Mouse (Mus musculus): ENCODE results near the gene Mmp15. TPM values are rescaled to one million over a fixed set of nuclear protein-coding genes. Genes with fewer than 3 reads are reported as not detected.
"Not testable (repeated sequence)": the region's sequence is repeated elsewhere in the genome, so short reads cannot be mapped to it uniquely, and the experiment has no call there.

Mmp15 gene
- polyA plus RNA-seq, 1 experiment from 2014 or later, result 22.1 TPM

GRCm38 (mm10) chr8:95363849-95364248 lies 11.8 kb downstream of the Mmp15 start:
- Histone ChIP-seq H3K9ac (no peak overlapping the region), H3K4me3 (no peak overlapping the region), H3K4me1 (replicated peaks) (peaks cover 22% of the 10 kb centered on the region), H3K9me3 (no peaks in the 10 kb centered on the region), H3K27me3 (no peaks in the 10 kb centered on the region), H3K4me2 (no peak overlapping the region), H3K27ac (replicated peaks) (no peak overlapping the region), H3K36me3 (peaks cover 8% of the 10 kb centered on the region; the same call in 1 of the 2 replicates)
- WGBS, result 99% methylated on average over 2 of the region's 2 CpGs
- ATAC-seq (ENCODE audit: low FRiP score, low read depth), result no peak

- no peak for ATAC-seq (ENCODE audit: low FRiP score, low read depth)
- Histone ChIP-seq H3K9ac (no peak overlapping the region), H3K27ac (replicated peaks) (no peak overlapping the region), H3K36me3 (peaks cover 27% of the 10 kb centered on the region), H3K4me1 (replicated peaks) (no peaks in the 10 kb centered on the region), H3K9me3 (no peaks in the 10 kb centered on the region), H3K4me2 (no peak overlapping the region), H3K27me3 (no peaks in the 10 kb centered on the region), H3K4me3 (no peak overlapping the region)
- WGBS, result 56% methylated on average over 20 of the region's 20 CpGs
These were observed 17.7 kb downstream of the Mmp15 start for GRCm38 (mm10) chr8:95369581-95370326.

GRCm38 (mm10) chr8:95373389-95374002 lies 21.4 kb downstream of the Mmp15 start:
- Histone ChIP-seq H3K4me1 (replicated peaks) (peaks cover 6% of the 10 kb centered on the region; the same call in 1 of the 2 replicates), H3K36me3 (peaks cover 20% of the 10 kb centered on the region), H3K9ac (no peak overlapping the region), H3K9me3 (no peaks in the 10 kb centered on the region), H3K4me2 (no peak overlapping the region), H3K4me3 (no peak overlapping the region), H3K27me3 (no peaks in the 10 kb centered on the region), H3K27ac (replicated peaks) (no peak overlapping the region)
- WGBS, result 90% methylated on average over 12 of the region's 12 CpGs
- ATAC-seq (ENCODE audit: low FRiP score, low read depth), result no peak

GRCm38 (mm10) chr8:95374429-95374828 lies 22.4 kb downstream of the Mmp15 start:
- 80% methylated on average over 3 of the region's 3 CpGs for WGBS
- peaks cover 19% of the 10 kb centered on the region for H3K36me3 ChIP-seq
- no peak overlapping the region for H3K27ac ChIP-seq (replicated peaks)
- no peaks in the 10 kb centered on the region for H3K27me3 ChIP-seq
- no peak for ATAC-seq (ENCODE audit: low FRiP score, low read depth)
- H3K4me3 ChIP-seq, result no peak overlapping the region
- peaks cover 6% of the 10 kb centered on the region; the same call in 1 of the 2 replicates for H3K4me1 ChIP-seq (replicated peaks)
- H3K9ac ChIP-seq, result no peak overlapping the region
- H3K9me3 ChIP-seq, result no peaks in the 10 kb centered on the region
- H3K4me2 ChIP-seq, result no peak overlapping the region

GRCm38 (mm10) chr8:95375374-95375930 lies 23.4 kb downstream of the Mmp15 start:
- no peak overlapping the region for H3K9ac ChIP-seq
- H3K4me1 ChIP-seq (replicated peaks), result peaks cover 6% of the 10 kb centered on the region; the same call in 1 of the 2 replicates
- peaks cover 19% of the 10 kb centered on the region for H3K36me3 ChIP-seq
- 87% methylated on average over 7 of the region's 7 CpGs for WGBS
- H3K9me3 ChIP-seq, result no peaks in the 10 kb centered on the region
- no peaks in the 10 kb centered on the region for H3K27me3 ChIP-seq
- ATAC-seq (ENCODE audit: low FRiP score, low read depth), result 0 out of 2 replicates have a peak, but pooled peaks have one; percentile 35
- H3K4me3 ChIP-seq, result no peak overlapping the region
- 0 out of 2 replicates have a peak overlapping the region, but pooled peaks have one; percentile 25 for H3K27ac ChIP-seq (replicated peaks)
- no peak overlapping the region for H3K4me2 ChIP-seq

GRCm38 (mm10) chr8:95376309-95376999 lies 24.4 kb downstream of the Mmp15 start:
- H3K27me3 ChIP-seq, result no peaks in the 10 kb centered on the region
- no peak overlapping the region for H3K9ac ChIP-seq
- H3K4me2 ChIP-seq, result no peak overlapping the region
- 85% methylated on average over 12 of the region's 12 CpGs for WGBS
- no peak for ATAC-seq (ENCODE audit: low FRiP score, low read depth)
- no peaks in the 10 kb centered on the region for H3K9me3 ChIP-seq
- H3K4me3 ChIP-seq, result no peak overlapping the region
- no peak overlapping the region for H3K27ac ChIP-seq (replicated peaks)
- H3K36me3 ChIP-seq, result peaks cover 12% of the 10 kb centered on the region
- peaks cover 6% of the 10 kb centered on the region; the same call in 1 of the 2 replicates for H3K4me1 ChIP-seq (replicated peaks)

- no peak overlapping the region for H3K4me3 ChIP-seq
- no peak for ATAC-seq (ENCODE audit: low FRiP score, low read depth)
- 81% methylated on average over 4 of the region's 4 CpGs for WGBS
- no peaks in the 10 kb centered on the region for H3K27me3 ChIP-seq
- H3K36me3 ChIP-seq, result peaks cover 7% of the 10 kb centered on the region
- no peak overlapping the region for H3K9ac ChIP-seq
- H3K4me1 ChIP-seq (replicated peaks), result peaks cover 6% of the 10 kb centered on the region; the same call in 1 of the 2 replicates
- no peak overlapping the region for H3K27ac ChIP-seq (replicated peaks)
- H3K9me3 ChIP-seq, result no peaks in the 10 kb centered on the region
- H3K4me2 ChIP-seq, result no peak overlapping the region
These were observed 25.0 kb downstream of the Mmp15 start for GRCm38 (mm10) chr8:95377101-95377500.

GRCm38 (mm10) chr8:95377863-95378291 lies 25.8 kb downstream of the Mmp15 start:
- Histone ChIP-seq H3K27me3 (no peaks in the 10 kb centered on the region), H3K4me1 (replicated peaks) (peaks cover 6% of the 10 kb centered on the region; the same call in 1 of the 2 replicates), H3K9me3 (no peaks in the 10 kb centered on the region), H3K36me3 (no peaks in the 10 kb centered on the region), H3K9ac (no peak overlapping the region), H3K4me3 (no peak overlapping the region), H3K27ac (replicated peaks) (no peak overlapping the region), H3K4me2 (no peak overlapping the region)
- WGBS, result 58% methylated on average over 7 of the region's 7 CpGs
- ATAC-seq (ENCODE audit: low FRiP score, low read depth), result no peak

- H3K4me1 ChIP-seq (replicated peaks); H3K36me3 ChIP-seq; ATAC-seq (ENCODE audit: low FRiP score, low read depth); H3K4me3 ChIP-seq; H3K9ac ChIP-seq; H3K9me3 ChIP-seq; H3K27ac ChIP-seq (replicated peaks); H3K4me2 ChIP-seq; H3K27me3 ChIP-seq: not testable (repeated sequence)
- WGBS, result 96% methylated on average over 11 of the region's 11 CpGs
These were observed 26.9 kb downstream of the Mmp15 start for GRCm38 (mm10) chr8:95378928-95379327.

GRCm38 (mm10) chr8:95380953-95381352 lies 28.9 kb downstream of the Mmp15 start:
- H3K27me3 ChIP-seq, result no peaks in the 10 kb centered on the region
- H3K36me3 ChIP-seq, result no peaks in the 10 kb centered on the region
- no peak overlapping the region for H3K4me3 ChIP-seq
- no peak overlapping the region for H3K9ac ChIP-seq
- no peak overlapping the region for H3K4me2 ChIP-seq
- no peak for ATAC-seq (ENCODE audit: low FRiP score, low read depth)
- H3K9me3 ChIP-seq, result no peaks in the 10 kb centered on the region
- no peak overlapping the region for H3K27ac ChIP-seq (replicated peaks)
- peaks cover 6% of the 10 kb centered on the region; the same call in 1 of the 2 replicates for H3K4me1 ChIP-seq (replicated peaks)

GRCm38 (mm10) chr8:95381595-95381994 lies 29.5 kb downstream of the Mmp15 start:
- Histone ChIP-seq H3K36me3 (no peaks in the 10 kb centered on the region), H3K4me2 (no peak overlapping the region), H3K9ac (no peak overlapping the region), H3K4me1 (replicated peaks) (peaks cover 6% of the 10 kb centered on the region; the same call in 1 of the 2 replicates), H3K4me3 (no peak overlapping the region), H3K27ac (replicated peaks) (no peak overlapping the region), H3K27me3 (no peaks in the 10 kb centered on the region), H3K9me3 (no peaks in the 10 kb centered on the region)
- WGBS, result 82% methylated on average over 3 of the region's 3 CpGs
- ATAC-seq (ENCODE audit: low FRiP score, low read depth), result no peak

- H3K4me2 ChIP-seq, result no peak overlapping the region
- H3K4me1 ChIP-seq (replicated peaks), result no peaks in the 10 kb centered on the region
- H3K27ac ChIP-seq (replicated peaks), result no peak overlapping the region
- no peak for ATAC-seq (ENCODE audit: low FRiP score, low read depth)
- H3K27me3 ChIP-seq, result no peaks in the 10 kb centered on the region
- no peaks in the 10 kb centered on the region for H3K36me3 ChIP-seq
- WGBS, result 92% methylated on average over 3 of the region's 3 CpGs
- no peak overlapping the region for H3K9ac ChIP-seq
- no peaks in the 10 kb centered on the region for H3K9me3 ChIP-seq
- H3K4me3 ChIP-seq, result no peak overlapping the region
These were observed 32.4 kb downstream of the Mmp15 start for GRCm38 (mm10) chr8:95384501-95384900.

All from hindbrain, embryonic 15.5 days (tissue).